Mouse (Mus musculus) inflammation-experienced regulatory T-cells, adult 6 months (primary cell): ENCODE data around the gene Cdc42ep2. TPM values are rescaled to one million over a fixed set of nuclear protein-coding genes. Genes with fewer than 3 reads are reported as not detected.

Experiments used
- ATAC-seq: one replicate; pipeline ENCODE4 v1.8.0; 2017
- polyA plus RNA-seq, 3 experiments: library from polyadenylated mRNA; unstranded; fragments of 100-300 nt; shearing (Covaris generic); gene quantifications; one replicate each; pipeline ENCODE4 v1.2.1; 2017

Gene Cdc42ep2
- polyA plus RNA-seq, 3 experiments from 2014 or later, result 0.32 to 0.52 TPM; not detected in 1

- no peak for ATAC-seq
Observed at GRCm38 (mm10) chr19:5940656-5941055, 16.0 kb upstream of the Cdc42ep2 start.

GRCm38 (mm10) chr19:5940173-5940572, 15.6 kb upstream of the Cdc42ep2 start:
- ATAC-seq, result no peak

- no peak for ATAC-seq
Observed at GRCm38 (mm10) chr19:5939715-5940114, 15.1 kb upstream of the Cdc42ep2 start.

DNA sequence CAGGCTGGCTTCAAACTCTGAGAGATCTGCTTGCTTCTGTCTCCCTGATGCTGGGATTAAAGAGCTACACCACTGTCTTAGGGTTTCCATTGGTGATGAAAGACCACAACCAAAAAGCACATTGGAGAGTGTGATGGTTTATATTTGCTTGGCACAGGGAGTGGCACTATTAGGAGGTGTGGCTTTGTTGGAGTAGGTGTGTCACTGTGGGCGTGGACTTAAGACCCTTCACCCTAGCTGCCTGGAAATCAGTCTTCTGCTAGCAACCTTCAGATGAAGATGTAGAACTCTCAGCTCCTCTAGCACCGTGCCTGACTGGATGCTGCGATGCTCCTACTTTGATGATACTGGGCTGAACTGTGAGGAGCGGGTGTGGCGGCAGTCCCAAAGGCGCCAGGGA, 13.9 kb upstream of the Cdc42ep2 start:
- ATAC-seq, result no peak

GRCm38 (mm10) chr19:5937836-5938406, 13.3 kb upstream of the Cdc42ep2 start:
- ATAC-seq, result no peak

GRCm38 (mm10) chr19:5937095-5937835, 12.6 kb upstream of the Cdc42ep2 start:
- ATAC-seq, result no peak

DNA sequence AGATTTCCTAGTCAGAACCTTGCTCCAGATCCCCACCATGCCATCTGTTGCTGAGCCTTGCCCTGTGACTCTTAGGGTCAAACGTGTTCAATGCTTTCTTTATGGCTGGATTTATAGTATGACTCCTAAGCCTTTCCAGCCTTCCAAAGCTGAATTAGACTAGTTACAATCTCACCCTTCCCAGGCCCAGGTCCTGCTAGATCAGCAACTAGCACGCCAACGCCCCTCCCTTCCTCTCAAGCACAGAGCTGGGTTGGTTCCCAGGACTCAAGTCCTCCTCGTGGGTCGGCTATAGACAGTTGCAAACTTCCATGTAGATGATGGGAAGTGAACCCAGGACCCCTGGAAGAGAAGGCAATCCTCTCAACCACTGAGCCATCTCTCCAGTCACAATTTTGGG, 11.1 kb upstream of the Cdc42ep2 start:
- no peak for ATAC-seq

GRCm38 (mm10) chr19:5935266-5935665, 10.7 kb upstream of the Cdc42ep2 start:
- ATAC-seq, result no peak

GRCm38 (mm10) chr19:5929634-5930596, 5.3 kb upstream of the Cdc42ep2 start:
- ATAC-seq, result no peak

DNA sequence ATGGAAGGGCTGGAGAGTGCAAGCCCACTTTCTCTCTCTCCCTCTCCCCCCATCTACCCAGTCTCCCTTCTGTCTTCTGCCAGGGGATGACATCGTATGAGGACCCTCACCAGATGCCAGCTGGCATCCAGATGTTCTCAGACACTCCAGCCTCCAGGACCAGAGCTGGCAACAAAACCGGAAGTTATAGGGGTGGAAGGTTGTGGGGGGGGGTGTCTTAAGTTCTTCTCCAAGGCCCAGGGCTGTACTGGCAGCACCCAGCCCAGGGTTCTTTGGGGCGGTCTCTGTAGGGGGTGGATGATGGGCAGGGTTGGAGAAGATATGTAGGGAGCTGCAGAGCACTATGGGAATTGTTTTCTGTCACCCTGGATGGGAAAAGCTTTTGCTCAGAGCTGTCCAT, 3.9 kb upstream of the Cdc42ep2 start:
- no peak for ATAC-seq

DNA sequence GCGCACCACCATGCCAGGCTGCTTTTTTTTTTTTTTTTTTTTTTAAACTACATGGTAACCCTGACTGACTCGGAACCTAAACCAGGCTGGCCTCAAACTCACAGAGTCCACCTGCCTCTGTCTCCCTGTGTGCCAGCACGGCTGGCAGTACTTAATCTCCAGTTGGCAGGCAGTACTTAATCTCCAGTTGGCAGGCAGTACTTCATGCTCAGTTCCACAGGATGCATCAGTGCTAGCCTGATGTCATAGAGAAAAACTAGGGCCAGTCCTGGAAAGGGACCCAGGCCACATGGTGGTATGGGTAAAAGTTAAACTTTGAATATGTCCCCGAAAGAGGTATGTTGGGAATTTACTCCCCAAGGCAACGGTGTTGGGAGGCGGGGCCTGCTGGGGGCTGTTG, 3.5 kb upstream of the Cdc42ep2 start:
- no peak for ATAC-seq

DNA sequence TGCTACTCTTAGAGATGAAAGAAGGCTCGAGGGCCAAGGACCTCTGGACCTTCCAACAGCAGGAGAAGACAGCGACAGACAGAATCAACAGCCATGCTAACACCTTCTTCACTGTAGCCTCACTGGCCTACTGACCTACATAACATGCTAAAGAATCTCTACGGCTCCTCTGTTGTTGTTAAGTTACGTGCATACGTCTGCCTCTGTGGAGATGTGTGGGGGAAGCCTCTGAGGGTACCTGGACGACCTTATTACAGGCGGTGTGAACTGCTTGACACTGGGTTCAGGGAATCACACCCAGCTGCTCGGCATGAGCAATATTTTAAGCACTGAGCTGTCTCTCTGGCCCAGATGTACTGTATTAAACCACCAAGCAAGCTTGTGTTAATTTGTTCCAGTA, 2.9 kb upstream of the Cdc42ep2 start:
- no peak for ATAC-seq

DNA sequence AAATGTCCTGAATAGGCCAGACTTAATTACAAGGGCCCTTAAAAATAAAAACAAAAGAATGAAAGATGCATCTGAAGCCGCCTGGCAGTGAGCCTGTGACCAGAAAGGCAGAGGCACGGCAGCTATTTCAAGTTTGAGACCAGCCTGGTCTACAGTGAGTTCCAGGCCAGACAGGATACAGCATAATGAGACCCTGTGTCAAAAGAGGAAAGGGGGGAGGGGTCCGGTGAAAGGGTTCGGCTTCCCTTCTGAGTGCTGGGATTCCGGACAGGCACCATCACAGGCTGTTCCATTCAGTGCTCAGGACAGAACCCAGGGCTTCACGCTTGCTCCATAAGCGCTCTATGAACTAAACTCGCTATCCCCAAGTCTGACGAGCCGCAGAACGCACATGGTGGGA, 2.4 kb upstream of the Cdc42ep2 start:
- no peak for ATAC-seq

GRCm38 (mm10) chr19:5925311-5925855, 767 bp upstream of the Cdc42ep2 start:
- no peak for ATAC-seq

DNA sequence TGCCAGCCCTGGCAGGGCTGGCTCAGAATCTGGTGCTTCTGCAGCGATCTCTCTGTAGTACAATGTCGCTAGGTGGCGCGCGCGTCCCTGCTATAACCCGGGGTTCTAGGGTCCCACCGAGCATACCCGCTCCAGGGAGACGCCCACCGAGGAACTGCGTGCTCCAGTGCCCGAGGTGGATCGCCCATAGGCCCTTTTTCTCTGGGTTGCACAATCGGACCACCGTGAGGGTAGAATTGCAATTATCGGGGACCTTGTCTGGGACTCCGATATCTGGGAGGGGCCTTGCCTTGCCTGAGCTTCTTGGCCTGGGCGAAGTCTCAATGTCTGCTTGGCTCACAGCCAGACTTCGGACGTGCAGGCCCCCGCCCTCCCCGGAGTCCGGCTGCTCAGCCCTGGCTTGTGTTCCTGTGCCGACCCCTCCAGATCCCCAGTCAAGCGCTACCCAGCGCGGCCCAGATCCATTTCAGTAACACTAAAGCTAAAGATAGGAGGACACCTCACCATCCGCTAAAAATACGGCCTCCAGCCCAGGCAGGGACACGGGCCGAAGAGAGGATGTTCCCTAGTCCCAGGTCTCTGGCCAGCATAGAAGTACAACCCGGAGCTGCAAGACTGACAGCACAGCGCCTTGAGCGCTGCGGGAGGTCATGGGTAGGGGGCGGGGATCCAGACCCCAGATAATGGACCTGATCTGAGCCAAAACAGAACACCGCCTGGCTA, 465 bp downstream of the Cdc42ep2 start:
- ATAC-seq, result peak; percentile 49

GRCm38 (mm10) chr19:5922963-5923362, 1.7 kb downstream of the Cdc42ep2 start:
- ATAC-seq, result no peak

DNA sequence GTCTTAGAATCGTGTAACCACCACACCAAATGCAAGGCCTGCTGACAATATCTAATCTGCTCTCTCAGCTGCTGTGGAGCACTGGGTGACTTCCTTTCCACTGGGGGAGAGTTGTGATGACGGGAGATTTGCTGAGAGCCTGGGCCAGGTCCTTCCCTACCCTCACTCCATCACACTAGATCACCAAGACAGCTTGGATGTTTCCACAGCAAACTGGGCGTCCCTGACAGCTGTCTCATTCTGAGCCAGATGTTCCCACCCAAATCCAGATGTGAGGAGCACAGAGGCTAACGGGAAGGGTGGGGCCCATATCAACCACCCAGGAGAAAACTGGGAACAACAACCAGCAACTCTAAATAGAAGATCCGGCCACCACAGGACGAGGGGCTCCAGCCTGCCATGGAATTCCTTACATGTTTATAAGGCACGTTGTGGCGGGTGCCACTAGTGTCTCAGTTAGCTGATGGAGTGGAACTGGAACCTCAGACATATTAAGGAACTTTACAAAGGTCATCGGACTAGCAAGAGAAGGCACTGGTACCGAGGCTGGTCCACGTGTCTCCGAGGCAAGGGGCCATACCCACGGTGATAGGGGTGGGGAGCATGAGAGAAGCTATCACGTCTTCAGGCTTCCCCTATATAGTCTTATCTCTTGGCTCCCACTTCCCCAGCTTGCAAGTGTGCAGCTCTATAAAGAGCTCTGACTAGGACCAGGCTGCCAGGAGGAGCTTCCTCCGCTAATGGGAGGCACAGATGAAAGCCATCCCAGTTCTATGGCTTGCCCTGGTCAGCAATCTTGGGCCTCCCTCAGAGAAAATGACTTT, 2.3 kb downstream of the Cdc42ep2 start:
- ATAC-seq, result no peak

GRCm38 (mm10) chr19:5921715-5922114, 2.9 kb downstream of the Cdc42ep2 start:
- no peak for ATAC-seq

DNA sequence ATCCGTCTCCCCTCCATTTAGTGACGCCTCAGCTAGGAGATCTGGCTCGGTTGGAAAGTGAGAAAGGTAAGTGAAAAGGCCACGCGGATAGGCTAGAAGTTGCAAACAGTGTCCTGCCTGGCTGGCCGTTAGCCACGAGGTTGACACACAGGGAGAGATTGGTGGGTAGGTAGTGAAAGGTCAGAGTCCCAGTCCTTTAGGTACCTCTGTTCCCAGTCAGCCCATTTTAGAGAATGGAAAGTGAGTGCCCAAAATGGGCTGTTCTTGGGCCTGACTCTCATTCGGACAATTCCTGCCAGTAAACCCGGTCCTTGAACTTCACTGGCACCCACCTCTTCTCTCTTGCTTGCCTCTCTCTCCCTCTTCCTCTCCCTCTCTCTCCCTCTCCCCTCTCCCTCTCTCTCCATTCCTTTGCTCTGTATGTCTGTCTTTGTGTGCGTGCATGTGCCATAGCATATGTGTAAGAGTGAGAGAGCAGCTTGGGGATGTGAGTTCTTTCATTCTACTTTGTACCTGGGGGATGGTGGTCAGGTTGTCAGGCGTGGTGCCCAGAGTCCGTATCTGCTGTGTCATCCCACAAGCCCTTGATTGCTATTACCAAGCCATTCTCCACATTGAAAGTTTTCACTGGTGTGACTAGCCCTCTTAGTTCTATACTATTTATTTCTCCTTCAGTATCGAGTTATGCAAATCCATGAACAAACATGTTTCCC, 11.5 kb downstream of the Cdc42ep2 start, which contains the start of gene Dpf2:
Dpf2 (minus strand) TSS at position 4 of the 713 bp plus-strand sequence.
- peak; percentile 8 for ATAC-seq
